Comparison of ENCODE assay signal across 8 mouse cellular contexts in the genomic region with DNA sequence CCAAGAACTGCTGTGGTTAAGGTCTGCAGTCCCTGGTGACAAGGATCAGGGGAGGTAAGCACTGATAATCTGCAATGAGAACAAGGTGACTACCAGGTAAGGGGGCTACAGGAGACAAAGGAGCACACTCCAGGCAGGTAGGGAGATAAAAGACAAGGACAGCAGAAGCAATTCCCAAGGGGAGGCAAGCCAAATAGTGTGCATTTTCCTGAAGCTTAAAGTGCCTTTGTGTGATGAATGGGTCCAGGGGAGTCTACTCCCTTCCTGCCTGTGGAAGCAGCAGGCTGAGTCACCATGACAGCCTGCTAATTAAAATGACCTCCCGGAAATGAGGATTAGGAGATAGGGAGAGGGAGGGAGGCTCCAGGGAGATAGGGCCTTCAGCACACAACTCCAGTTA. TPM values are rescaled to one million over a fixed set of nuclear protein-coding genes. Genes with fewer than 3 reads are reported as not detected.
DNase-seq lines count a peak whose midpoint lies in the region; ATAC-seq and TF ChIP-seq lines count a peak whose summit lies in the region.

No protein-coding gene starts in this region.

- no peak overlapping the region for H3K4me2 ChIP-seq in embryonic facial prominence, embryonic 13.5 days
- H3K4me2 ChIP-seq in hindbrain, embryonic 13.5 days: no peak overlapping the region
- H3K4me2 ChIP-seq in liver, postnatal 0 days (ENCODE audit: low read depth, low read length): no peak overlapping the region
- no peak overlapping the region for H3K4me2 ChIP-seq in stomach, embryonic 16.5 days (ENCODE audit: low read depth, low read length)

- TF ChIP-seq CTCF in liver, postnatal 0 days (IDR thresholded peaks at IDR 0.05; ENCODE audit: low read depth): no peak

- H3K9me3 ChIP-seq in embryonic facial prominence, embryonic 13.5 days: no peaks in the 10 kb centered on the region
- no peaks in the 10 kb centered on the region for H3K9me3 ChIP-seq in hindbrain, embryonic 13.5 days
- H3K9me3 ChIP-seq in liver, postnatal 0 days (ENCODE audit: low read length): no peaks in the 10 kb centered on the region
- no peaks in the 10 kb centered on the region for H3K9me3 ChIP-seq in stomach, embryonic 16.5 days (replicated peaks; ENCODE audit: control insufficient read depth, low read length)

- no peaks in the 10 kb centered on the region for H3K36me3 ChIP-seq in embryonic facial prominence, embryonic 13.5 days
- H3K36me3 ChIP-seq in hindbrain, embryonic 13.5 days: no peaks in the 10 kb centered on the region
- H3K36me3 ChIP-seq in liver, postnatal 0 days (replicated peaks; ENCODE audit: insufficient read depth, low read length): no peaks in the 10 kb centered on the region
- H3K36me3 ChIP-seq in stomach, embryonic 16.5 days (ENCODE audit: control insufficient read depth, insufficient read depth, low read length): no peaks in the 10 kb centered on the region

- DNase-seq in Muller cell, postnatal 12 days (ENCODE audit: inconsistent ontology term): peak; percentile 72
- DNase-seq in liver, postnatal 0 days: no peak
- no peak for DNase-seq in gastrocnemius, postnatal 36 days
- DNase-seq in frontal cortex, postnatal 14 days (ENCODE audit: low spot score in 2 of 2): no peak
- no peak for DNase-seq in left cerebral cortex, adult 11 months (ENCODE audit: low spot score)

- intact Hi-C loops in gastrocnemius, postnatal 36 days (cut with DNase I): no loop called here

- peaks cover 9% of the 10 kb centered on the region; the same call in 1 of the 2 replicates for H3K4me1 ChIP-seq in embryonic facial prominence, embryonic 13.5 days
- H3K4me1 ChIP-seq in hindbrain, embryonic 13.5 days (replicated peaks): peaks cover 17% of the 10 kb centered on the region
- H3K4me1 ChIP-seq in liver, postnatal 0 days (ENCODE audit: insufficient read depth): no peaks in the 10 kb centered on the region
- peaks cover 20% of the 10 kb centered on the region for H3K4me1 ChIP-seq in stomach, embryonic 16.5 days (ENCODE audit: control insufficient read depth, insufficient read depth, low read length)

- H3K9ac ChIP-seq in embryonic facial prominence, embryonic 13.5 days: no peak overlapping the region
- H3K9ac ChIP-seq in hindbrain, embryonic 13.5 days: no peak overlapping the region
- H3K9ac ChIP-seq in liver, postnatal 0 days (replicated peaks): no peak overlapping the region
- 0 out of 2 replicates have a peak overlapping the region, but pooled peaks have one; percentile 8 for H3K9ac ChIP-seq in stomach, embryonic 16.5 days (ENCODE audit: low read length)

- H3K27me3 ChIP-seq in embryonic facial prominence, embryonic 13.5 days: no peaks in the 10 kb centered on the region
- 0 out of 2 replicates have a peak, but pooled peaks cover 6% of the 10 kb centered on the region for H3K27me3 ChIP-seq in hindbrain, embryonic 13.5 days
- no peaks in the 10 kb centered on the region for H3K27me3 ChIP-seq in liver, postnatal 0 days (ENCODE audit: insufficient read depth, low read length)
- no peaks in the 10 kb centered on the region for H3K27me3 ChIP-seq in stomach, embryonic 16.5 days (ENCODE audit: control insufficient read depth, insufficient read depth, low read length)

- no peak overlapping the region for H3K4me3 ChIP-seq in embryonic facial prominence, embryonic 13.5 days
- no peak overlapping the region for H3K4me3 ChIP-seq in hindbrain, embryonic 13.5 days
- H3K4me3 ChIP-seq in liver, postnatal 0 days (ENCODE audit: low read depth, low read length): no peak overlapping the region
- no peak overlapping the region for H3K4me3 ChIP-seq in stomach, embryonic 16.5 days (replicated peaks; ENCODE audit: low read length)

- TF ChIP-seq EP300 in liver, postnatal 0 days (IDR thresholded peaks at IDR 0.05; ENCODE audit: low read depth): peak; percentile 8; the same call in 1 of the 2 replicates

- 10% methylated on average over 1 of the region's 1 CpGs for WGBS in embryonic facial prominence, embryonic 13.5 days
- 11% methylated on average over 1 of the region's 1 CpGs for WGBS in hindbrain, embryonic 13.5 days
- WGBS in liver, postnatal 0 days (ENCODE audit: insufficient replicate concordance): 46% methylated on average over 1 of the region's 1 CpGs
- WGBS in stomach, embryonic 16.5 days: 11% methylated on average over 1 of the region's 1 CpGs

- H3K27ac ChIP-seq in embryonic facial prominence, embryonic 13.5 days: peak overlapping the region; percentile 22; the same call in 1 of the 2 replicates
- peak overlapping the region; percentile 48; the same call in 1 of the 2 replicates for H3K27ac ChIP-seq in hindbrain, embryonic 13.5 days
- no peak overlapping the region for H3K27ac ChIP-seq in liver, postnatal 0 days (ENCODE audit: low read depth)
- H3K27ac ChIP-seq in stomach, embryonic 16.5 days (ENCODE audit: low read length): peak overlapping the region; percentile 95

- no peak for ATAC-seq in embryonic facial prominence, embryonic 13.5 days (ENCODE audit: insufficient number of reproducible peaks, insufficient read depth, low FRiP score, low TSS enrichment, low read depth)
- peak; percentile 83 for ATAC-seq in hindbrain, embryonic 13.5 days (ENCODE audit: low FRiP score)
- peak; percentile 35; the same call in 1 of the 2 replicates for ATAC-seq in liver, postnatal 0 days
- ATAC-seq in stomach, embryonic 16.5 days (ENCODE audit: insufficient read depth, low FRiP score): peak; percentile 88

RNA-seq across cellular contexts. Expression of a gene that starts 56.1 kb away (rescaled TPM):
- polyA plus RNA-seq in embryonic facial prominence, embryonic 13.5 days (2015; fragmentation: Nextera tagmentation; extraction: Ambion mirVana): 26.7 and 29.2 TPM in 2 replicates
- 16.8 and 20.6 TPM in 2 replicates for polyA plus RNA-seq in hindbrain, embryonic 13.5 days (2015; fragmentation: Nextera tagmentation; extraction: Ambion mirVana)
- polyA plus RNA-seq in liver, postnatal 0 days (2015; fragmentation: Nextera tagmentation; extraction: Ambion mirVana): 3.3 and 3.6 TPM in 2 replicates
- 25.0 and 25.5 TPM in 2 replicates for polyA plus RNA-seq in stomach, embryonic 16.5 days (2015; fragmentation: Nextera tagmentation; extraction: Ambion mirVana)
- 1 to 10 TPM; 3.8 to 5.0 TPM for total RNA-seq in gastrocnemius, postnatal 36 days (2021)
